Mouse (Mus musculus) adrenal gland, postnatal 25 days (tissue): Measurements from ENCODE around the gene Mri1. TPM values are rescaled to one million over a fixed set of nuclear protein-coding genes. Genes with fewer than 3 reads are reported as not detected.

Source experiments
- DNase-seq: peaks from one replicate; pipeline ENCODE4 v3.0.0; 2021; ENCODE audit warnings: mixed read lengths
- total RNA-seq: library from RNA; stranded (reverse); gene quantifications from 2 replicates; pipeline ENCODE4 v1.2.3, GENCODE M21; 2021

Mri1 gene
- total RNA-seq, 1 experiment from 2014 or later: 45.3 TPM

DNA sequence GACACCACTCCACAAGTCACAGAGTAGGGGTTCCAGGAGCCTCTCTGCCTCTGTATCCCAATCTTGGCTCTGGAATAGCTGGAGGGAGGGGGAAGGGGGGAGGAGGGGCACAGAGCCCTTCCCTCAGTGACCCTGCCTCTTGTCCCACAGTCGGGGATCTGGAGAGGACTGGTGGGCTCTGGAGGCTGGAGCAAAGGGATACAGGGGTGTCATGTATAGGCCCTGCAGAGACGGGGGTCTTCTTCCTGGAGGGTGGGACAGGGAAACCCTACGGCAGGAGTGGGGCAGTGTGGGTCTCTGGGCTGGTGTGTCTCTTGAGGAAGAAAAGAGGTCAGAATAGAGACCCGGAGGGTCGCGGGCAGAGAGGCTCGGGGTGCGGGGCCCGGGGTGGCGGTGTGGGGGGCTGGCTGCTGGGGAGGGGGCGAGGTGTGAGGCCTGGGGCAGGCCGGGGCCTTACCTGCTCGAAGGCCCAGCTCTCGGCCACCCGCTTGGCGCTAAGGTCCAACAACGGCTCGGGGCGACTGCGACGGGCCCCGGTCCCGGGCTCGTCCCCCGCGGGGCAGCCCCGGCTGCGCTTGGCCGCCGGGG, 20.6 kb downstream of the Mri1 start:
- DNase-seq: no peak

DNA sequence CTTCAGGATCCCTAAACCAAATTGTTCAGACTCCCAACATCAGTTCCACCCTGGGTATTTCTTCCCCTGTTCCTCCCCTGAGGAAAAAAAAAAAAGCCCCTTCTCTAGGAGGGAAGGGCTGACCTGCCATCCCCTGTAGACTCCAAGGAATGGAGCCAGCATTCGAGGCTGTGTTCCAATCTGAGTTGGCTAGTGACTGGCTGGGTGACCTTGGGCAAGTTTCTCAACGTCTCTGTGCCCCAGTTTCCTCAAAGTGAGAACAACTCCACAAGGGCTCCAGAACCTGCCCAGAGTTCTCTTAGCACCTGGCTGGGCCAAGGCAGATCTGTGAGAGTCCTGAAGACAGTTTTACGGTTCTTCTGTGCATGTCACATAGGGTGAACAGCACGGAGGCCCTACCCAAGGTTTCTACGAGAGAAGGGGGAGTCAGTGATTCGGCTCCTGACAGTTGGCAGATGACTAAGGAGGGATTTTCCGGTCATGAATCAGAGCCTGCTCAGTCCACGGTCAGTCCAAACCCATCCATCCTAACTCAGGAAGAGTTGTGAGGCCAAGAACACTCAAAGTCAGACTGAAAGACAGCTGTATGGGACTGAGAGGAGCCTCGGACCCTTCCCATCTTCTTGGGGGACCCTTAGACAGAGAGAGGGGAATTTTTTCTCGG, 21.2 kb downstream of the Mri1 start:
- DNase-seq: peak; percentile 57

GRCm38 (mm10) chr8:84233055-84233454, 24.1 kb downstream of the Mri1 start:
- peak; percentile 38 for DNase-seq

DNA sequence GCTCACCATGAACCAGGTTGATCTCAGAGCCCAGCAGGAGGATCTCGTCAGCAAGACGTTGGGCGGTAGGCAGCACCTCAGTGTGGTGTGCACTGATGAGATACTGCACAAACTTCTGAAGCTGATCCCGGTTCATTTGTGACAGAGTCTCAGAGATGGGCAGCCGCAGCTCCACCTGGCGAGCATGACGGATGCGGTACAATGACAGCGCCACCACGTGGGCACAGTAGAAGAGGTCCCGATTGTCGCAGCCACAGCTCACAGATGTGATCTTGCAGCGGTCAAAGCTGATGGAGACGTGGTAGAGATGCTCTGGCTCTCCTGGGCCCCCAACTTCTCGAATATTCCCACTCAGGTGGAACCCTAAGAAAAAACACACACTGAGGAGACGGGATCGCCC, 26.4 kb downstream of the Mri1 start:
- DNase-seq: no peak

- DNase-seq: peak; percentile 20
These were observed 33.6 kb downstream of the Mri1 start for GRCm38 (mm10) chr8:84223322-84224029.

GRCm38 (mm10) chr8:84222566-84223165, 34.5 kb downstream of the Mri1 start:
- DNase-seq: no peak

GRCm38 (mm10) chr8:84220105-84220504, 37.0 kb downstream of the Mri1 start:
- no peak for DNase-seq

GRCm38 (mm10) chr8:84218143-84218542, 39.0 kb downstream of the Mri1 start:
- DNase-seq: no peak

GRCm38 (mm10) chr8:84217206-84217605, 39.9 kb downstream of the Mri1 start:
- DNase-seq: no peak

GRCm38 (mm10) chr8:84213277-84213676, 43.8 kb downstream of the Mri1 start:
- no peak for DNase-seq

DNA sequence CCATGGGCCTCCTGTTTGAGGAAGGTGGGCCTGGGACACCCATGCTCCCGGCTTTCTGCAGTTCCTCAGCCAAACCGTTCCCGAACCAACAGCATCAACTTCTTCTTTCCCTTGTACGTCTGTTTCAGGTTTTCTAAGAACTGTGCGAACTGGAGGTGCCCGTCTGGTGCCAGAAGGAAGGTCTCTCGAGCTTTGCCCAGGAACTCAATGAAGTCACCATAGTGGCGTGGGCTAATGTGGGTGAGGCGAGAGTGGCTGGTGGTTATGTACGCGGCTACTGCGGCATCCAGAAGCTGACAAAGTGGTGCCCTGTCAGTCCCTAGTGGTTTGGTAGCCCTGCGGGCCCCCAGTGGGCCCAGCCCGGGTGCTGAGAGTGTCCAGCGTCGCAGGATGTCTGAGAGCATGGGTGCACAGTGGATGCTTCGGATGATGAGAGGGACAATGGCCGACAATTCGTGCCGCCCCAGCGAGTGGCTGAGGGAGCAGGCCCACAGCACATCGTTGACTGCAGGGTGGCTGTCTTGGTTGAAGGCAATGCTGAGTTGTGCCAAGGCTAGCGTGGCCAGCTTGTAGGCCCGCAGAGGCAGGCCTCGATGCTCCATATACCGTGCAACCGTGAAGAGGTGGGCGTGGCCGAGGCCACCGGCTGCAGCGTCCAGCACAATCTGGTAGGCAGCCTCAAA, 45.1 kb downstream of the Mri1 start:
- DNase-seq: no peak

DNA sequence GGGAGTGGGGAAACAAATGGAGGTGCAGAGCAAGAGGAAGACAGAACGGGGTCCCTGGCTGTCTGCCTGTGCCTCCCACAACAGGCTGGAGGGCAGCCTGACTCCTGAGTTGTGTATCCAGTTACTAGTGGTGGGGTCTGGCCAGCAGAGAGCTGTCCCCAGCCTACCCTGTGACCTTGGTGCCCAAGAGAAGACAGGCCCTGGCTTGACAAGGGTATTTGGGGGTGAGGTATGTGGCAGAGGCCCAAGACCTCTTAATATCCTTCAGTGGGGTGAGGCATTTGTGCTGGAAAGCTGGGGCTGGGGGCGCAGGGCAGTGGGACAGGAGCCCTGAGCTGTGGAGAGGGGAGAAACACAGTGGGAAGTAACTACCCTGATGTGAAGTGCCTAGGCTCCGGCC, 45.9 kb downstream of the Mri1 start:
- no peak for DNase-seq

GRCm38 (mm10) chr8:84210167-84210791, 46.8 kb downstream of the Mri1 start:
- DNase-seq: peak; percentile 84

DNA sequence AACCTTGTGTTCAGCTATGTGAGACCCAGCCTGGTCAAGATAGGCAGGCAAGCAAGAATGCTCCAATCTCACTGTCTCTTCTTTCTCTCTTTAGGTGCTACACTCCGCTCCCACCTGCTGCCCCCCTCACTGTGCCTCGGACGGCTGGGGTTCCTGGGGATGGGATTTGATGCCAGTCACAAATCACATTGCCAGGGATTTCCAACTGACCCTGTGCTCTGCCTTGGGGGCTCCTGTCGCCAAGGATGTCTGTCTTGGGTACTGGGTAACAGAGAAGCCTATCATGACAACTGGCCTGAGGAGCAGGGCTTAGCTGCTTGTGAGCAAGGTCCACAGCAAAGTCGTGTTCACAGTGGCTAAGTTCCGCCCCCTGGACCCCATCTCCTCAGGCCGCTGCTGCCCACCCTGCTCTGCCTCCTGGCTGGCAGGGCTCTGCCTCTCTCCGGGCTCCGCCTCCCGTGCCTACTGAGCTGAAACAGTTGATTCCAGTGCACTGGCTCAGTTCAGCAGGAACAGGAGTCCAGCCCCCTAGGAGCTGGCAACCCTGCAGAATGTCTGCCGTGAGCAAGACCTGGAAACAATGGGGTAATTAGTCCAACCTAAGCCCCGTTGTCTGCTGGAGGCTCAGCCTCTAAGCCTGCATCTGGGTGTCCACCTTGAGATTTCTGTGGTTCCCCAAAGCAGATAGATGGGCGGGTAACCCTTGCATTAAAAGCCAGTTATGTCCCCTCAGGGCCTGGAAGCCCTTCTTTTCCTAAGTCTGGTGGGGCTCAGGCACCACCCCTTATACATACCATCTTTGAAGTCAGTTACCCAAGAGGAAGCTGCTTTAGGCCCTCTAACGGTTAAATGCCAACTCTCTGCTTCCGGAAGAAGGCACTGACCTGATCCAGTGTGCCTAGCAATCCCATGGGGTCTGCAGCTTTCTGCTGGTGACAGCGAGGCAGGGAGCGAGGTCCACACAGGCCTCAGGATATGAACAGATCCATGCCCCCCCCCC, 48.4 kb downstream of the Mri1 start:
- no peak for DNase-seq

- DNase-seq: peak; percentile 55
These were observed 49.3 kb downstream of the Mri1 start for GRCm38 (mm10) chr8:84207811-84208210.

DNA sequence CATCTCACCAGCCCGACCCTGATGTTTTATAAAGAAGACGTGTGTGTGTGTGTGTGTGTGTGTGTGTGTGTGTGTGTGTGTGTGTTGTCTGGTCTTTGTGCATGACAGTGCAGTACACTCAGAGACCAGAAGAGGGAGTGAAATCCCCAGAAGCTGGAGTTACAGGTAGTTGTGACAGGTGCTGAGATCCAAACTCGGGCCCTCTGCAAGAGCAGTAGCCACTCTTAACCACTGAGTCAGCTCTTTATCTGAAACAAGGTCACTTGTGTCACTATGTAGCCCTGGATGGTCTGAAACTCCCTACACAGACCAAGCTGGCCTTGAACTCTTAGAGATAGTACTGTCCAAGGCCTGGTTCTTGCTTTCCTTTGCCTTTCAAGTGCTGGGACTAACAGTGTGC, 50.5 kb downstream of the Mri1 start:
- DNase-seq: no peak

DNA sequence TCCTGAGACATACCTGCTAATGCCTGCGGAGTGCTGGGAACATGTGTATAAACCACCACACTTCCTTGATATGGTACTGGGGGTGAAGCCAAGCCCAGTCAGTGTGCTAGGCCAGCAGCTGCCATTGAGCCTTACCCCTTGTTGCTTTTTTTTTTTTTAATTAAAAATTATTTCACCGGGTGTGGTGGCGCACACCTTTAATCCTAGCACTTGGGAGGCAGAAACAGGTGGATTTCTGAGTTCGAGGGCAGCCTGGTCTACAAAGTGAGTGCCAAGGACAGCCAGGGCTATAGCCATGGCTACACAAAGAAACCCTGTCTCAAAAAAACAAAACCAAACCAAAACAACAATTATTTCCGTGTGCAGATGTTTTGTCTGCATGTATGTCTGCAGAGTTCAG, 52.1 kb downstream of the Mri1 start:
- DNase-seq: no peak

DNA sequence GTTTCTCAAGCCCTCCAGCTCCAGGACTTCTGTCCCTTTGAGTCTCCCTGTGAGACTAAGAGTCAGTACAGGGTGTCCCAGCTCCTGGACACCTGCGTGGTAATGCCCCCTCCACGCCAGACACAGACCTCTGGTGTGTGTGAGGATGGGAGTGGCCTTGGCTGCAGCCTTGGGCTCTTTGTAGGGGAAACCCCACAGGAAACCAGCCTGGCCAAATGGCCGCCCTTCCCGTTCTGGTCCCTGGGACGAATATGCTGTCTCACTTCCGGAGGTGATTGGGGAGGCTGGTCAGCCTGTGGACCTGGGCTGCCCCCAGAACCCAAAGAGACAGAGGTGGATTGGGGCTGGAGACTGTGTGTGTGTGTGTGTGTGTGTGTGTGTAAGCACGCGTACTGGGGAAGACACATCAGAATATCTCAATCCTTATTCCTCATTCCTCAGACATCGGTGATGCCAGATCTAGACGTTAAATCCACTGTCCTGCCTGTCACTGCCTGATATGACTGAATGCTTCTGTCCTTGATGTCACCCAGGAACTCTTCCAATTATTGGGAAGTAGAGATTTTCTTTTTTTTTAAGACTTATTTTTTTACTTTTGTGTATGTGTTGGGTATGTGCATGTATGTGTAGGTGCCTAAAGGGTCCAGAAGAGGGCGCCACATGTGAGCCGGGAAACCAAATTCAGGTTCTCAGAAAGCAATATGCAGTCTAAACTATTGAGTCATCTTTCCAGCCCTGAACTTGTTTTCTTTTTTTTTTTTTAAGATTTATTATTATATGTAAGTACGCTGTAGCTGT, 53.0 kb downstream of the Mri1 start:
- DNase-seq: peak; percentile 74

DNA sequence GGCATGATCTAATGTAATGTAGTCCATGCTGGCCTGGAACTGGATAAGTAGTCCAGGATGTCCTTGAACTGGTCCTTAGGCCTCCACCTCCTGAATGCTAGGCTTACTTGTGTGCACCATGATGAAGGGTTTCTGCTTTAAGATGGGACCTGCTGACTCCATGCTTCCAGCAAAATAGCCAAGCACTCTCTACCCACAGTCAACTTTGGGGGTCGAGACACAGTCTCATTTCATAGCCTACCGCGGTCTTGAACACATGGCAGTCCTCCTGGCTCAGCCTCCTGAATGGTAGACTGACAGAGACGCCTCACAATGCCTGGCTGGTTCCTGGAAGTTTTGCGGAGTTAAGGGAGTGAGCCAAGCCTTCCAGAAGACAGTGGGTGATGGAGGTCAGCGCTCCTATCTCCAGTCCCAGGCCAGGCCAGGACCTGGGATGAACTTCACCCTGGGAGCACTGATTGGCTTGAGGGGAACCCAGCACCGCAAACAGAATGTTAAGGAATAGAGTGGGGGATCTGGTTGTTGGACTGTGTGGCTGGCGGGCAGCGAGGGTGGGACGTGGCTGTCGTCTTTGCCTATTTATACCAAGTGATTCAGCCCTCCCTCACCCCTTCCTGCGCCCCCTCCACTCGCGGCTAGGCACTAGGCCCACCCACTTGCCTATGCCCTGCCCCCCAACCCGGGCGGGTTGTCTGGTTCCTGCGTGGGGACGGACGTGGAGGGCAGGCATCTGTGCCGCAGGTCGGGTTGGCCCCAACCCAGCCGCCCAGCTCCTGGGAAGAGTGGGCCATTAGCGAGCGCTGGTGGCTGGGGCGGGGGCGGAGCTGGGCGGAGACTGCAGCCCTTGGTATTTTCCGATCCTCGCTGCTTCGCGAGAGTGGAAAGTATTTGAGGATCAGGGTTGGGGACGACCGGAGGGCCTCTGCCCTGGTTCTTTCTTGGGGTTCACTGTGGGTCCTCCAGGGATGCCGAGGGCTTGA, 53.9 kb downstream of the Mri1 start:
- DNase-seq: peak; percentile 92
